Mouse (Mus musculus) heart, embryonic 15.5 days (tissue): ENCODE results near the gene Gm11627. TPM values are rescaled to one million over a fixed set of nuclear protein-coding genes. Genes with fewer than 3 reads are reported as not detected.
"Not testable (repeated sequence)": the region's sequence is repeated elsewhere in the genome, so short reads cannot be mapped to it uniquely, and the experiment has no call there.

Experiments
- ATAC-seq: fragments of 200-750 bp; cut with Nextera tagmentation; replicated peaks from 2 replicates; pipeline ENCODE4 v1.8.0; 2017; ENCODE audit warnings: low read depth, moderate TSS enrichment; ENCODE audit not compliant: insufficient number of reproducible peaks, insufficient read depth, low FRiP score
- H3K27ac ChIP-seq: fragments of 300-500 bp; sonication (generic); 2 replicates; pipeline ENCODE4 v1.5.1; 2015; ENCODE audit warnings: mild to moderate bottlenecking, inconsistent platforms
- H3K27me3 ChIP-seq: fragments of 300-500 bp; sonication (generic); 2 replicates; pipeline ENCODE4 v1.6.1; 2015; ENCODE audit warnings: inconsistent platforms
- H3K36me3 ChIP-seq: fragments of 300-500 bp; sonication (generic); 2 replicates; pipeline ENCODE4 v1.6.1; 2015; ENCODE audit warnings: mild to moderate bottlenecking, inconsistent platforms
- H3K4me1 ChIP-seq: fragments of 300-500 bp; sonication (generic); replicated peaks from 2 replicates; pipeline ENCODE4 v1.6.1; 2015; ENCODE audit warnings: inconsistent platforms
- H3K4me2 ChIP-seq: fragments of 300-500 bp; sonication (generic); 2 replicates; pipeline ENCODE4 v1.6.1; 2015; ENCODE audit warnings: inconsistent platforms, mild to moderate bottlenecking, moderate library complexity
- H3K4me3 ChIP-seq: fragments of 300-500 bp; sonication (generic); 2 replicates; pipeline ENCODE4 v1.5.1; 2015; ENCODE audit warnings: mild to moderate bottlenecking, inconsistent platforms
- H3K9ac ChIP-seq: fragments of 300-500 bp; sonication (generic); 2 replicates; pipeline ENCODE4 v1.6.1; 2015; ENCODE audit warnings: mild to moderate bottlenecking, inconsistent platforms
- H3K9me3 ChIP-seq: fragments of 300-500 bp; sonication (generic); replicated peaks from 2 replicates; pipeline ENCODE4 v1.6.1; 2016; ENCODE audit warnings: inconsistent platforms
- WGBS: fragments of 180-500 bp; shearing (Covaris S2); methylation state at CpG from one replicate; pipeline ENCODE4 v1.1.7; 2015; ENCODE audit warnings: mixed read lengths; 5-methylcytosine and 5-hydroxymethylcytosine counted together
- polyA plus RNA-seq: library from polyadenylated mRNA; unstranded; fragments of >200 nt; fragmentation: Nextera tagmentation; extraction: Ambion mirVana; gene quantifications from 2 replicates; pipeline ENCODE4 v1.2.1, GENCODE M21; 2015

Gm11627 gene
- polyA plus RNA-seq, 1 experiment from 2014 or later = 13.7 TPM

GRCm38 (mm10) chr11:102575034-102575433, 4.2 kb downstream of the Gm11627 start:
- H3K27me3 ChIP-seq = no peaks in the 10 kb centered on the region
- no peak overlapping the region for H3K4me2 ChIP-seq
- H3K4me1 ChIP-seq = peaks cover 27% of the 10 kb centered on the region
- H3K9ac ChIP-seq = no peak overlapping the region
- H3K36me3 ChIP-seq = no peaks in the 10 kb centered on the region
- no peak overlapping the region for H3K4me3 ChIP-seq
- no peak overlapping the region for H3K27ac ChIP-seq
- 77% methylated on average over 1 of the region's 1 CpGs for WGBS
- no peaks in the 10 kb centered on the region for H3K9me3 ChIP-seq
- ATAC-seq = no peak

- H3K9ac ChIP-seq = peak overlapping the region; percentile 65
- H3K9me3 ChIP-seq = no peaks in the 10 kb centered on the region
- peaks cover 10% of the 10 kb centered on the region for H3K4me1 ChIP-seq
- ATAC-seq = peak; percentile 59
- 15% methylated on average over 18 of the region's 18 CpGs for WGBS
- peak overlapping the region; percentile 57 for H3K4me3 ChIP-seq
- no peaks in the 10 kb centered on the region for H3K36me3 ChIP-seq
- peak overlapping the region; percentile 76 for H3K4me2 ChIP-seq
- no peaks in the 10 kb centered on the region for H3K27me3 ChIP-seq
- H3K27ac ChIP-seq = 0 out of 2 replicates have a peak overlapping the region, but pooled peaks have one; percentile 53
Observed at GRCm38 (mm10) chr11:102572866-102573663, 6.2 kb downstream of the Gm11627 start.

GRCm38 (mm10) chr11:102568756-102569377, 10.4 kb downstream of the Gm11627 start:
- Histone ChIP-seq H3K27me3 (no peaks in the 10 kb centered on the region), H3K4me1 (0 out of 2 replicates have a peak, but pooled peaks cover 2% of the 10 kb centered on the region), H3K36me3 (no peaks in the 10 kb centered on the region), H3K9ac (no peak overlapping the region), H3K9me3 (no peaks in the 10 kb centered on the region), H3K4me3 (no peak overlapping the region), H3K4me2 (no peak overlapping the region), H3K27ac (no peak overlapping the region)
- WGBS = 51% methylated on average over 7 of the region's 7 CpGs
- ATAC-seq = no peak

GRCm38 (mm10) chr11:102568191-102568590, 11.1 kb downstream of the Gm11627 start:
- no peak overlapping the region for H3K4me2 ChIP-seq
- H3K4me3 ChIP-seq = no peak overlapping the region
- no peaks in the 10 kb centered on the region for H3K36me3 ChIP-seq
- WGBS = 75% methylated on average over 12 of the region's 12 CpGs
- H3K27me3 ChIP-seq = no peaks in the 10 kb centered on the region
- no peak overlapping the region for H3K27ac ChIP-seq
- H3K9me3 ChIP-seq = no peaks in the 10 kb centered on the region
- ATAC-seq = no peak
- 0 out of 2 replicates have a peak, but pooled peaks cover 2% of the 10 kb centered on the region for H3K4me1 ChIP-seq
- no peak overlapping the region for H3K9ac ChIP-seq

GRCm38 (mm10) chr11:102567723-102568122, 11.5 kb downstream of the Gm11627 start:
- H3K9me3 ChIP-seq = no peaks in the 10 kb centered on the region
- no peak overlapping the region for H3K4me3 ChIP-seq
- no peaks in the 10 kb centered on the region for H3K36me3 ChIP-seq
- no peak overlapping the region for H3K4me2 ChIP-seq
- no peak overlapping the region for H3K9ac ChIP-seq
- no peaks in the 10 kb centered on the region for H3K27me3 ChIP-seq
- 0 out of 2 replicates have a peak, but pooled peaks cover 2% of the 10 kb centered on the region for H3K4me1 ChIP-seq
- H3K27ac ChIP-seq = no peak overlapping the region
- no peak for ATAC-seq
- 95% methylated on average over 15 of the region's 15 CpGs for WGBS

- no peak overlapping the region for H3K9ac ChIP-seq
- 85% methylated on average over 6 of the region's 6 CpGs for WGBS
- no peaks in the 10 kb centered on the region for H3K9me3 ChIP-seq
- no peak overlapping the region for H3K27ac ChIP-seq
- ATAC-seq = no peak
- no peak overlapping the region for H3K4me2 ChIP-seq
- H3K36me3 ChIP-seq = no peaks in the 10 kb centered on the region
- H3K4me3 ChIP-seq = no peak overlapping the region
- H3K27me3 ChIP-seq = no peaks in the 10 kb centered on the region
- 0 out of 2 replicates have a peak, but pooled peaks cover 2% of the 10 kb centered on the region for H3K4me1 ChIP-seq
Observed at GRCm38 (mm10) chr11:102567157-102567556, 12.1 kb downstream of the Gm11627 start.

GRCm38 (mm10) chr11:102566290-102566689, 13.0 kb downstream of the Gm11627 start:
- WGBS = 93% methylated on average over 1 of the region's 1 CpGs
- no peak overlapping the region for H3K4me2 ChIP-seq
- H3K27me3 ChIP-seq = no peaks in the 10 kb centered on the region
- H3K27ac ChIP-seq = no peak overlapping the region
- no peaks in the 10 kb centered on the region for H3K9me3 ChIP-seq
- H3K9ac ChIP-seq = no peak overlapping the region
- ATAC-seq = no peak
- H3K4me1 ChIP-seq = 0 out of 2 replicates have a peak, but pooled peaks cover 2% of the 10 kb centered on the region
- H3K4me3 ChIP-seq = no peak overlapping the region
- no peaks in the 10 kb centered on the region for H3K36me3 ChIP-seq

GRCm38 (mm10) chr11:102565741-102566140, 13.5 kb downstream of the Gm11627 start:
- no peaks in the 10 kb centered on the region for H3K27me3 ChIP-seq
- ATAC-seq = no peak
- no peaks in the 10 kb centered on the region for H3K9me3 ChIP-seq
- H3K36me3 ChIP-seq = no peaks in the 10 kb centered on the region
- H3K4me1 ChIP-seq = 0 out of 2 replicates have a peak, but pooled peaks cover 2% of the 10 kb centered on the region
- peak overlapping the region; percentile 41 for H3K4me2 ChIP-seq
- no peak overlapping the region for H3K4me3 ChIP-seq
- peak overlapping the region; percentile 46; the same call in 1 of the 2 replicates for H3K27ac ChIP-seq
- no peak overlapping the region for H3K9ac ChIP-seq

GRCm38 (mm10) chr11:102564952-102565671, 14.1 kb downstream of the Gm11627 start:
- not testable (repeated sequence) for H3K9me3 ChIP-seq, H3K9ac ChIP-seq, H3K27me3 ChIP-seq, ATAC-seq, H3K4me3 ChIP-seq, H3K4me1 ChIP-seq, H3K36me3 ChIP-seq
- H3K27ac ChIP-seq = peak overlapping the region; percentile 46; the same call in 1 of the 2 replicates
- H3K4me2 ChIP-seq = peak overlapping the region; percentile 41
- 48% methylated on average over 14 of the region's 14 CpGs for WGBS

GRCm38 (mm10) chr11:102558704-102559103, 20.6 kb downstream of the Gm11627 start:
- ATAC-seq = no peak
- peaks cover 13% of the 10 kb centered on the region for H3K4me1 ChIP-seq
- no peak overlapping the region for H3K4me3 ChIP-seq
- H3K36me3 ChIP-seq = no peaks in the 10 kb centered on the region
- H3K9me3 ChIP-seq = no peaks in the 10 kb centered on the region
- no peak overlapping the region for H3K27ac ChIP-seq
- H3K9ac ChIP-seq = no peak overlapping the region
- WGBS = 89% methylated on average over 5 of the region's 5 CpGs
- H3K27me3 ChIP-seq = no peaks in the 10 kb centered on the region
- no peak overlapping the region for H3K4me2 ChIP-seq

GRCm38 (mm10) chr11:102557386-102557785, 21.9 kb downstream of the Gm11627 start:
- H3K4me2 ChIP-seq = no peak overlapping the region
- H3K4me1 ChIP-seq = peaks cover 15% of the 10 kb centered on the region
- H3K4me3 ChIP-seq = no peak overlapping the region
- H3K9ac ChIP-seq = no peak overlapping the region
- no peaks in the 10 kb centered on the region for H3K36me3 ChIP-seq
- H3K27me3 ChIP-seq = no peaks in the 10 kb centered on the region
- no peak overlapping the region for H3K27ac ChIP-seq
- no peak for ATAC-seq
- no peaks in the 10 kb centered on the region for H3K9me3 ChIP-seq
- 96% methylated on average over 1 of the region's 1 CpGs for WGBS
